Mouse (Mus musculus) erythroid progenitor cell, adult 5-6 weeks (primary cell): ENCODE data around the gene Nfkb1. TPM values are rescaled to one million over a fixed set of nuclear protein-coding genes. Genes with fewer than 3 reads are reported as not detected.

ENCODE experiments used
- ATAC-seq: replicated peaks from 2 replicates; pipeline ENCODE4 v1.8.0; 2016; ENCODE audit warnings: moderate number of reproducible peaks, mild to moderate bottlenecking, moderate TSS enrichment, inconsistent platforms; ENCODE audit not compliant: poor library complexity, low FRiP score, severe bottlenecking
- total RNA-seq, 2 experiments: library from RNA; stranded (forward) in 1 of 2; stranded (reverse) in 1 of 2; fragments of 150-400 nt in 1 of 2; fragments of 186-747, 209-891 nt in 1 of 2; gene quantifications; 2 replicates each; pipeline versions ENCODE4 v1.2.3 to v1.2.4; 2015 to 2017; ENCODE audit warnings: low replicate concordance in 2 of 2

Gene Nfkb1
- total RNA-seq, 2 experiments from 2014 or later = 13.4 to 21.4 TPM

DNA sequence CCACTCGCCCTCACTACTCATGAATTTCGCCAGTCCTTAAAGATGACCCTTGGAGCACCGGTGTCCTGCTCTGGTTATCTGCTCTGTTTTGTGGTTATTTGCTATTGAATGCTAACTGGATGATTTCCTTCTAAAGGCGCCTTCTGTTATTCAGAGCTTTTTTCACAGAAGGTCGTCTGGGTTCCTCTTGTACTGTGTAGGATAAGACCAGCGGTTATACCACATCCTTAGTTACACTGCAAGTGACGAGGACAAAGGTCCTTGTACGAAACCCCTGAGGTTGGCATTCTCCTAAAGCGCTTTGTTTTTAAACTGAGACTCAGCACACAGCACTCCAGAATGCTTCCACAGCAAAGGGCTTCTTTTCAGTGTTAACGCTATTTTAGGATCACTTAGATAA lies 88.6 kb downstream of the Nfkb1 start:
- ATAC-seq = no peak

DNA sequence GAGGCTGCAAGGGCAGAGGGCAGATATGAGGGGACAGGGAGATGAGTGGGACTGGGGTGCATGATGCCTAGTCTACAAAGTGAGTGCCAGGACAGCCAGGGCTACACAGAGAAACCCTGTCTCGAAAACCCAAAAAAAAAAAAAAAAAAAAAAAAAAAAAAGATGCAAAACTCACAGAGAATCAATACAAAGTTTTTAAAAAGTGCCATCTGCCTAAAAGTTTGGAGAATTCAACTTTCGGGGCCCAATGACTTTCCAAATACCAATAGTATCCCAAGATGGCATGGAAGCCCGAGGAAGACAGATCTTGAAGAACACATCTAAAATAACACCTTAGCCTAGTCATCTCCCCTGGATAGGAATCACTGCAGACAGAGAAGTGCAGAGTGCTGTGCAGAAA lies 93.0 kb downstream of the Nfkb1 start:
- no peak for ATAC-seq

DNA sequence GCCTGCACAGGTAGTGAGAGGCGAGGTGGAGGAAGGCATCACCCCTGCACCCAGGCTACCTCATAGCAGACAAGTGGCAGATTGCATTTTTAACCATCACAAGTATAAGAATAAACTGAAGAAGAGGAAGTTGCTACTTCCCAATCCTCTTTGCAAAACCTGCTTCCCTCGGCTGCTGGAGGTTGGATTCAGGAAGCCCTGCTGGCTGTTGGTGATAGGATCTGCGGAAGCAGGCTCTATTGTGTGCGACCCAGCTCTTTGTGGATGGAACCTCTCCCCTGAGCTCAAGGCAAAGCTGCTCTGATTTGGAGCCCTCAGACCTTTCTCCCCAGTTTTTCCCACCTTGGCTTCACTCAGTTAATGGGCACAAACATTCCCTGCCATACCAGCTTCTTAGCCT lies 94.3 kb downstream of the Nfkb1 start:
- ATAC-seq = no peak

DNA sequence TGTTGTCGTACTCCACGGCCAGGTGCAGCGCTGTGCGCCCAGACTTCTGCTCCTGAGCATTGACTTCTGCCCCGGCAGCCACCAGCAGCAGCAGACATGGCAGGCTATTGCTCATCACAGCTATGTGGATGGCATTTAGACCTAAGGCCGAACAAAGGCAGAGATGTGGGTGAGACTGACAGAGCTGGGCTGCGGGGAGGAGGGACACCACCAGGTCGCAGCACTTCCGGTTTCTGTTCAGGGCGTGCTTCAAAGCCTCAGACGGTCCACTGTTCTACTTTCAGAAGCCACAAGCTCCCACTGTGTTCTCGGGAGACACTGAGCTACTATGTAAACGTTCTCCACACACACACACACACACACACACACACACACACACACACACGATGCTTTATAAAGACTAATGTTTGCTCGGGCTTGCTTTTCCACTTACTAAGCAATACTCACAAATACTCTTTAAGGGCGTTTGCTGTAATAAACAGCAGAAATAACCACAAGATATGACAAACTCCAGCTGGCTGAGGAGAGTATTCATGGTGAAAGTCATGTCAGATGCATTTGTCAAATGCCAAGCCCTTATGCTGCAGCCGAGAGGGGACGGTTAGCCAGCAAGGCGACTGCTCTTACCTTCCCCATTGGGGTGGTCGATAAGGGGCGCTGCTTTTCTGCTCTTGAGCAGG lies 97.0 kb downstream of the Nfkb1 start:
- no peak for ATAC-seq

DNA sequence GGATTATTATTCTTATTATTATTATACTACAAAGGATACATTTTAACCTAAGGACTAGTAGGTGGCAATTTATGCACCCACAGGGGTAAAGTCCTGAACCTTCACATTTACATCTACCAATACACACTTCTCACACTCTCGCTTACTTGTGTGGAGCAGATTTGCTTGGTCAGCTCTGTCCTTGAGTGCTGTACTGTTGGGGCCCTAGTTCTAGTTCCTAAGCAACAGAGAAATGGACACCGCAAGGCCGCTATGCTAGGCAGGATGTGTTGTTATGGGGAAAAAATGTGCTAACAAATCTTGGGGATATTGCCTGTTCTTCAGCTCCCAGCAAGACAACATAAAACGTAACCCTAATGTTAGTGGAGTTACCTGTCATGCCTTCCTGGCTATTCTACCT lies 99.3 kb downstream of the Nfkb1 start:
- ATAC-seq = no peak

DNA sequence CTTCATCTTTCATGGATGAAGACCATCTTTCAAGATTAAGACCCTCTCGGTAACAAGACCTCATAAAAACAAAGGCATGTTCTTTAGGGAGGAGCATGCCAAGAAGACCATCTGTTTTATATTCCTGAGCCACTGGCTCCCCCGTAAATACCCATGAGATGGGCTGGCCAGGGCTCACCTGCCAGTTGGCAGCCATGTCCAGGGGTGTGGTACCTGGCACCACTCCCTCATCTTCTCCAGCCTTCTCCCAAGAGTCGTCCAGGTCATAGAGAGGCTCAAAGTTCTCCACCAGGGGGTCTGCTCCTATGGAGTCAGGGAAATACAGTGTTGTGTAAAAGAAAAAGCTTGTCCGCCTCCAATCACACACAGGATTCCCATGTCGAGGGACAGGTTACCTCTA lies 100.0 kb downstream of the Nfkb1 start:
- ATAC-seq = no peak

DNA sequence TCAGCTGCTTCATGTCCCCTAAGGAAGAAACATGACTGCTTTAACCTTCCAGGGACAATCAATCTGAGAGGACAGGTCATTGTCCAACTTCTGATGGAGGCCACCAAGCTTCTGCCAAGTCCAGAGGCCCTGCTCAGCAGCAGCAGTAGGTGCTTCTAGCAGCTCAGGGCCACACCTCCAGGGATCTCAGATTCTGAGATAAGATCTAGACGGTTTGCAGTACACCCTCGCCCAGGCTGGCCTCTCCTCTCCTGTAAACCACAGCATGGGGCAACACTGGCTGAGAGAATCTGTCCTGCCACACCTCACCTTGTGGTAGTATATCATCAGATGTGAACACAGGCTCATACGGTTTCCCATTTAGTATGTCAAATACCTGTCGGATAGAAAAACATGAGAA lies 100.9 kb downstream of the Nfkb1 start:
- ATAC-seq = no peak

DNA sequence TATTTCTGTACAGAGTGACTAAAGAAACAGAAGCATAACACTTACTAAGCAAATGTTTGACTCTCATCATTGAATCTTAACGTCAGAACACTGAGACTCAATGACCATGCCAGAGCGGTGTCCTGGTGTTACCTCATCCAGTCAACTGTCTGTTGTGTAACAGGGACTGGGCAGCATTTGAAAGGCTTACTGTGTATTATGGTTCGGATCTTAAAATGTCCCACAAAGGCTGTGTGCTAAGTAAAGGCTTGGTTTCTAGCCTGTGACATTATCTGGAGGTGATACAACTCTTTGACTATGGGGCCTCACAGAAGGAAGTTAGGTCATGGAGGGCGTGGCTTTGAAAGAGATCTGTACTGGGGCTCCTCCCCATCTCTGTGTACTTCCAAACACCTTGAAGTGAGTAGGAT lies 104.9 kb downstream of the Nfkb1 start:
- ATAC-seq = no peak

DNA sequence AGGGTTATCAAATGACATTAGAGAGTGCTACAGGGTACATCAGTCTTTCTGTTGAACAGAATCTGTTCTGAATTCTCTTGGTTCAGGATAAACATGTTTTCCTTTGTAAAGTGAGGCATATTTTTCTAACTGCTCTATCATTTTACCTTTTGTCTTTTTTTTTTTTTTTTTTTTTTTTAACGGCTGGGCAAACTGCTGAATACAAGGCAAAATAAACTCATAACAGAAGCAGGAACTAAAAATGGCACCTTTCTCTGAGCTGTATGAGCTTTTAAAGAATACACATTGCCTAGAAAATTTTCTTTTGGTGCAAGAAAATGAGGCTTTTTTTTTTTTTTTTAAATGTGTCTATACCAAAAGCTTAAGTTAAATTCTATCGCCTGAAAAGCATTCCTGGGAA lies 105.3 kb downstream of the Nfkb1 start:
- no peak for ATAC-seq

DNA sequence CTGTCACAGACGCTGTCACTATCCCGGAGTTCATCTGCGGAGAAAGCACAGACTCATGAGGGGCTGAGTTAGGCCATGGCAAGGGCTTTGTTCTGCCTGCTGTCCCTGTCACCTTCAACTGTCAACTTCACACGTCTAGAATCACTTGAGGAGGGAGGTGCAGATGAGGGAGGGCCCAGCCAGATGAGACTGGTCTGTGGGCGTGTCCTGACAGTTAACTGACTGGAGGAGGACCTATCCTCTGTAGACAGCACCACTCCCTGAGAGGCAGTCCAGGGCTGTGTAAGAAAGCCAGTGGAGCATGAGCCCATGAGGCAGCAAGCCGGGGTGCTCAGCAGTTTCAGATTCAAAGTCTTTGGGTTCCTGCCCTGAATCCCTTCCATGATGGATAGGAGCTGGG lies 105.9 kb downstream of the Nfkb1 start:
- ATAC-seq = peak; percentile 55

DNA sequence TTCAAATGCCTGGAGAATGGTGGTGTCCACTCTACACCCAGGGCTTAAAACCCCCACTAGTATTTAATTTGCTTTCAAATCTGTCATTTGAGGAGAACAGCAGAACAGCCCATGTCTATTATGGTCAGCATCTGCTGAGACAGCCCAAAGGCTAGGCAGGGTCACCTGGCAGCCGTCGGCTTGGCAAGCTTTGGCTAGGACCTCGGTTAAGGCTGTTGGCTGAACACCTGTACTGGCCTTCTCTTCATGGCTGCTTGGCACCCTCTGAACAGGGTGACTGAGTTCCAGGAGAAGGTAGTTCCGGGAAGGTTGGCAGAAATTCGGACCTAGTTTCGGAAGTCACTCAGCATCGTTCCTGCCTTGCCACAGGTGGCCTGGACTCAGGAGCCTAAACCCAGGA lies 109.1 kb downstream of the Nfkb1 start:
- ATAC-seq = no peak

DNA sequence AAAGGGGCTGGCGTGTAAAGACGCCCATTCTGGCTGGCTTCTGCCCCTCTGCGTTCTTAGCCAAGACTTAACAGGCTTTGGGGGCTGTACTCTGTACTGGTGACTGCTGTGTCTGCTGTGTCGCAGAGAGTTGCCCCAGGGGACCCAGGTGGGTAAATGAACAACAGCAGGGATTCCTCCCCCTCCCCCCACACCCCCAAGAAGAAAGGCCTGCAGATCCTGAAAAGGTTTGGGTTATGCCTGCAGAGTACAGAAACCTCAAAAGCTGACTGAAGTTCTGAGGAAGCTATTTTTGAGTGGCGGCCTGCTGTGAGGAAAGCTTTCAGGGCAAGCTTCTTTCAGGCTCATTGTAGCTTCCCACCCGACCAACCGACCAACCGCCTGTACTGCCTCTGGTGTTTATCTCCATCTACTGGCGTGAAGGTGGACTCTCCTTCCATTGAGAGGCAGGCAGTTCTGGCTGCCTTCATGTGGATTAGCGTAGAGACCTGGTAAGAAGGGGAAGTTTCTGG lies 109.7 kb downstream of the Nfkb1 start:
- no peak for ATAC-seq

DNA sequence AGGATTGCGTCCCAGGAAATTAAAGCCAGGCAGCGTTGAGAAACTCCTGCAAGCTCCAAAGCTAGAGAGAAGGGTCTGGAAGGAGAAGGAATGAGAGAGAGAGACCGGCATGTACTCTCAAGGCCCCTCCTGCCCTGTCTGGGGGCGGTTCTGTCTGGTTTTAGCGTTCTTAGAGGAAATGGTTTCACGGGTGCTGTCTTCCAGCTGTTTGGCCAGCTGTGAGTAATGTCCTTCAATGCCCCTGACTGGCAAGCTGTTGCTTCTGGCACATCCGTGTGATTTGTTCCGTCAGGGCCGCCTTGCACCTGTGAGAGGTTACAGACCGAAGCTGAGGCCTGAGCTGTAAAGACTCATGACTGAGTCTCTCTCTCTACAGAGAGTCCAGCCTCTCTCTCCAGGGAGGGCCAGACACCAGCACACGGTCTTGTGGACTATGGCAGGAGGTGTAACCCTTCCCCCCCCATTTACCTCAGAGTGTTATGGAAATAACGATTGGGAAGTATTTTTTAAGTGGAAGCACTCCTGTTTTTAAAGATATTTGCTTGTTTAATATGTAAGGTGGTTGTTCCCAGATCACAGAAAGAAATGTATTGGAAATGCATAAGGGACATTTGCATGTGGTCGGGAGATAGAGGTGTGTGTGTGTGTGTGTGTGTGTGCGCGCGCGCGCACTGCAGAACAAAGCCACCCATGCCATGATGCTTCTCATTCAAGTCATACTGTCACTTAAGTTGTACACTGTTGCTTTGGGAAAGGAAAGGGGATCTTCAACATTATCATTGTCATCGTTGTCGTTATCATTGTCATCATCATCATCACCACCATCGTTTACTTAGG lies 110.7 kb downstream of the Nfkb1 start:
- ATAC-seq = no peak

DNA sequence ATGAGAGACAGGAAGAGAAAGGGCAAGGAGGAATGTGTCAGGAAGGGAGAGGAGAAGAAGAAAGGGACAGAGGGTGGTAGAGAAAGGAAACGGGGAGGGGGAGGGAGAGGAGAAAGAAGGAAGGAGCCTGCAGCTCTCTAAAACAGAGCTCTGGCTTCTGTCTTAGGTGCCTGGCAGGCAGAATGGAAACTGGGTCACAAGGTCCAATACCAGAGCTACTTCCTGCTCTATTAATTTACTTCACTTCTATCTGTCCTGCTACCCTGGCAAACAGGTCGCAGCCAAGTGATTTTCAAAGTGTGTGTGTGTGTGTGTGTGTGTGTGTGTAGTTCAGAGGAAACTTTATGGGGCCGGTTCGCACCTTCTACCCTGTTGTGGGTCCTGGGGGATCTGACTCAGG lies 112.2 kb downstream of the Nfkb1 start:
- ATAC-seq = no peak

DNA sequence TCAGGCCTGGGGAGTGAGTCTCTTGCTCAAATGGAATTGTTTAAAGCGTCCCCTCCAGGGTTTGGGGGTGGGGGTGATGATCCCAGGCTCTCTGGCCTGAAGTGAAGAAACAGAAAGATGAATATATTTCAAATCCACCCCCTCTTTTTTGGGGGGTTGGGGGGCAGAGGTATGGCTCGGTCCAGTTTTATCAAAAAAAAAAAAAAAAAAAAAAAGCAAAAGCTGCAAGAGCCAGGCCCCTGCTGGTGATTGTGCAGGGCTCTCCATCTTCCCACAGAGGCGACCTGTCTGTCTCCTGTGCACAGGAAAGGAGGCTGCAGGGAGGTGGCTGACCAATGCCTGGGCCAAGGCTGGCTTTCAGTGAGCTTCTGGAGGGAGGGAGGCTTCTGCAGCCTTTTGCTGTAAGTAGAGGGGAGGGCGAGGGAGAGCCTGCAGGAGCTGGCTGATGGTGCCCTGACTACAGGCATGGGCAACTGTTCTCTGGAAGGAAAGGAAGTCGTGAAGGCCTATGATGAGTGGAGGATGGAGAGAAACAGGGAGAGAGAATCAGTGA lies 112.7 kb downstream of the Nfkb1 start:
- no peak for ATAC-seq

DNA sequence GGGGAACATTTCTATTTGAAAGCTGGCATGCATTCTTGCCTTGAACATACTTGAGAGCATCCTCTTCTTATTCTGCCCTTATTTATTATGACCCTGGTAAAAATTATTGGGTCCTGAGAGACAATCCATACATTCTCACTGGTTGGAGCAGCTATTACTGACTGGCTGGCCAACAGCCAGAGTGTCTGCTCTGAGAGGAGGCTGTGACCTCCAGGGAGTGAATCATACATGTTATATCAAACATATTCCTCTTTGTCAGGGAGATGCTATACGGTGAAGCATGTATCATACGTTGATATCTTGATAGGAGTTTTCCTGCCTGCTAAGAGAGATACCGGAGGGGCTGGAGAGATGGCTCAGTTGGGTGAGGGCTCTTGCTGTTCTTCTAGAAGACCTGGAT lies 116.2 kb downstream of the Nfkb1 start:
- no peak for ATAC-seq

DNA sequence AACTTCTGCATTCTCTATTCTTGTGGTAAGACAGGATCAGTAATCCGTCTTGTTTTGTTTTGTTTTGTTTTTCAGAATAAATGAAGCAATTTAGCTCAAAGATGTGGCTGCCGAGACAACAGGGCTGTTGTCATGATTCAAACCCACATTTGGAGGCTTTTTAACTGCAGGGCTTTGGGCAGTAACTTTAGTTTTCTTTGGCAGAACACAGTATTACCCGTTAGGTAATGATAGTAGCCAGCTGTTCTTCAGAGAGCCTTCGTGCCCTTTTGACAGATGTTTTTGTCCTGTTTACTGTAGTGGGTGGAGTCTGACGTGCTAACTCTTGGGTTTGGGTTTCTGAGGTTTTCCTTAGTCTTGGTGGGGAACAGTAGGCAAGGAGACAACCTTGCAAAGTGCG lies 118.3 kb downstream of the Nfkb1 start:
- ATAC-seq = no peak

DNA sequence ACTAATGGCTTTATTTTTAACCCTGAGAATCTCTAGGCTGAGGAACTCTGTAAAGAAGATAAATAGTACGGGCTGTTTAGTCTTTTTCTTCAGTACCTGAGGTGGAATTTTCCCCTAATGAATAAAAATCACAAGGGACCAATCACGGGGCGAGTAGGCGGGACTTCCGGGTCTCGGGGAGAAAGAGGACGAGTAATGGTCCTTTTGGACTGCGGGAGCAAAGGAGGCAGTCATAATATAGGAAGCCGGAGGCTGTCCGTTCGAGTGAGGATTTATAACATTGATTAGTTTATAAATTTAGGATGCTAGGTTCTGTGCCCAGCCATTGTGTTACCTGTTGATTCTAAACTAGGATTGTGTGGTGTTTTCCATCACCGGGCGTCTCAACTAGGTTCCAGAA lies 119.8 kb downstream of the Nfkb1 start:
- ATAC-seq = no peak

DNA sequence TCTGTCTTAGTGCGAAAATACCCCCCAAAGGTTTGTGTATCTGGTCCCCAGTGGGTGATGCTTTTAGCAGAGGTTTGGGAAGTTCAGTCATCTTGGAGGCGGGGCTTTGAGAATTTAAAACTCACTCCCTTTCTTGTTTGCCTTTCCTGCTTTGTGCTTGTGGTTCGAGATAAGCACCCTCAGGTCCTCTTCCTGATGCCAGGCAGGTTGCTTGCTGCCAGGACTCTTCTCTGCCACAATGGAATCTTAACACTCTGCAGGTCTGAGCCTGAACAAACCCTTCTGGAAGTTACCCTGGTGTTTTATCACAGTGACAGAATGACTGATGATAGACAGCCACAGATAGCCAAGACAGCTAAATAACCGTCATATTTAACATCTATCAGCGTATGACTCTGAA lies 122.7 kb downstream of the Nfkb1 start:
- ATAC-seq = no peak

DNA sequence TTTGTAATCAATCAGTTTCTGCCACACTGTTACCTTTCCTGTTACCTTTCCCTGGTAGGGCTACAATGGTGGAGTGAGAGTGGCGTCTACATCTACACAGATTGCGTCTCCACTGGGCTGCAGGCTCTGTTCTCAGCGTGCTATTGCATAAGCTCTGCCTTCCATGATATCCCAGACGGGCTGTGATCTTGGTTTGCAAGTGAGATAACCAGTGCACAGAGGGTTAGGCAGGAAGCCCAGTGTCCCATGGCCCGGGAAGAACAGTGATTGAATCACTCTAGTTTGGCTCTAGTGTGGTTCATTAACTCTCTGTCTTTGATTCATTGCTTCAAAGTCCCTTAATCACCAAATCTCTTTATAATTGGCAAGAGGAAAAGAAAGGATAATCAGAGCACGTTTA lies 123.5 kb downstream of the Nfkb1 start:
- ATAC-seq = no peak

DNA sequence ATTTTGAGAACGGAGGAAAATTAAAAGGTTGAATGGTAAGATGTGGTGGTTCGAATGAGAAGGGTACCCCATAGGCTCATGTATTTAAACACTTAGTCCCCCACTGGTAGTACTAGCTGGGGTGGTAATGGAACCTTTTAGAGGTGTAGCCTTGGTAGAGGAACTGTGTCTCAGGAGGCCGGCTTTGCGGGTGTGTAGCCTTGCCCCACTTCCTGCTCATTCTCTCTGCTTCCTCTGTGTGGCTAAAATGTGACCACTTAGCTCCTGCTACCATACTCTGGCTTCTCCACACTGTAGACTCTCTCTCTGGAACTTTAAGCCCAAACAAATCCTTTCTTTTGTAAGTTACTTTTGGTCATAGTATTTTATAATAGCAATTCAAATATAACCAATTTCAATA lies 126.0 kb downstream of the Nfkb1 start:
- ATAC-seq = no peak
